Mouse (Mus musculus): ENCODE results near the gene Plxna4.

GRCm38 (mm10) chr6:32479765-32480164 lies 108.2 kb downstream of the Plxna4 start:
- no peak for TF ChIP-seq ZNF384 (IDR thresholded peaks at IDR 0.05; ENCODE audit: low read depth, low read length)
- no peak for TF ChIP-seq MAFK (IDR thresholded peaks at IDR 0.05; ENCODE audit: insufficient read depth, low read depth, low read length)

Measured in ES-E14 (cell line).